Mouse (Mus musculus) forebrain, embryonic 11.5 days (tissue): Measurements from ENCODE around the gene Pld5. TPM values are rescaled to one million over a fixed set of nuclear protein-coding genes. Genes with fewer than 3 reads are reported as not detected.

Experiments used
- ATAC-seq: fragments of 200-750 bp; cut with Nextera tagmentation; replicated peaks from 2 replicates; pipeline ENCODE4 v1.8.0; 2017; ENCODE audit warnings: moderate TSS enrichment; ENCODE audit not compliant: low FRiP score
- DNase-seq: peaks from one replicate; pipeline ENCODE4 v3.0.0-alpha.2; 2017; ENCODE audit warnings: low spot score
- H3K27ac ChIP-seq: fragments of 300-500 bp; sonication (generic); 2 replicates; pipeline ENCODE4 v1.5.1; 2014; ENCODE audit warnings: low read depth, low read length
- H3K27me3 ChIP-seq: fragments of 300-500 bp; sonication (generic); 2 replicates; pipeline ENCODE4 v1.6.1; 2014; ENCODE audit warnings: mild to moderate bottlenecking, low read length, mixed read lengths; ENCODE audit not compliant: control insufficient read depth, insufficient read depth
- H3K36me3 ChIP-seq: fragments of 300-500 bp; sonication (generic); 2 replicates; pipeline ENCODE4 v1.6.1; 2014; ENCODE audit warnings: mild to moderate bottlenecking, low read length, moderate library complexity, mixed read lengths; ENCODE audit not compliant: control insufficient read depth, insufficient read depth
- H3K4me1 ChIP-seq: fragments of 300-500 bp; sonication (generic); replicated peaks from 2 replicates; pipeline ENCODE4 v1.6.1; 2014; ENCODE audit warnings: low read length, mixed read lengths; ENCODE audit not compliant: control insufficient read depth, insufficient read depth
- H3K4me2 ChIP-seq: fragments of 300-500 bp; sonication (generic); 2 replicates; pipeline ENCODE4 v1.6.1; 2014; ENCODE audit warnings: low read depth, mild to moderate bottlenecking, low read length, moderate library complexity, mixed read lengths; ENCODE audit not compliant: severe bottlenecking
- H3K4me3 ChIP-seq: fragments of 300-500 bp; sonication (generic); 2 replicates; pipeline ENCODE4 v1.5.1; 2014; ENCODE audit warnings: low read depth, low read length
- H3K9ac ChIP-seq: fragments of 300-500 bp; sonication (generic); 2 replicates; pipeline ENCODE4 v1.6.1; 2014; ENCODE audit warnings: low read length
- H3K9me3 ChIP-seq: fragments of 300-500 bp; sonication (generic); 2 replicates; pipeline ENCODE4 v1.6.1; 2016; ENCODE audit warnings: low read length, mixed read lengths; ENCODE audit not compliant: control insufficient read depth
- WGBS: fragments of 180-500 bp; shearing (Covaris S2); extraction: QIAGEN DNeasy Blood & Tissue Kit; methylation state at CpG from one replicate; pipeline ENCODE4 v1.1.7; 2014; 5-methylcytosine and 5-hydroxymethylcytosine counted together
- polyA plus RNA-seq: library from polyadenylated mRNA; unstranded; fragments of >200 nt; fragmentation: Nextera tagmentation; extraction: Ambion mirVana; gene quantifications from 2 replicates; pipeline ENCODE4 v1.2.1, GENCODE M21; 2014

Pld5 gene
- polyA plus RNA-seq, 1 experiment from 2014 or later = 1.1 TPM

DNA sequence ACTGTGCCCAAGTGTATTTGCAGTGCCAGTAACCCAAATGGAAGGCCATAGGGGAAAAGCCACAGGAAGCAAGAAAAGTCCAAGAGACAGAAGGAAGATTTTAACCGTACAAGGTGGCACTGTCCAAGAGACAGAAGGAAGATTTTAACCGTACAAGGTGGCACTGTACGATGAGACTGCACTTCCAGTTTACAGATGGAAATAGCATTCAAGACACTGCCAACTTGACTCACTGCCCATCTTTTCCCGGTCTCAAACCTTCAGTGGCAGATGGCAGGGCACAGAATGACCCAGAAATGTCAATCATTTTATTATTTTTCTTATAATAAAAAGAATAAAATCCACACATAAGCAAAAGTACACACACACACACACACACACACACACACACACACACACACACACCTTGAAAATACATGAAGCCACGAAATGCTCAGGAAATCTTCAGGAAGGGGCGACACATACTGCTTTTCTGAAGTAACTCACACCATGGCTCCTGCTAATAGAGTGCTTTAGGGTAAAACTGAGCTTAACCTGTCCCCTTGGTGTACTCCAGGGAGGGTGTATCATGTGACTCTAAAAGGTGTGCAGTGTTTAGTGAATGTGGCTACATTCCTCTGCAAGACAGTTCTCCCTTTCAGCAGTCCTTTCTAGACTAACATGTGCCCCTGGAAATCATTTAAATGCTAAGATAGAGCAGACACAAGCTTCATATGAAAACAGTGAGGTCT is 77.9 kb downstream of the Pld5 start:
- Histone ChIP-seq H3K4me1 (no peaks in the 10 kb centered on the region), H3K4me3 (no peak overlapping the region), H3K27ac (no peak overlapping the region), H3K4me2 (no peak overlapping the region), H3K9ac (no peak overlapping the region), H3K27me3 (no peaks in the 10 kb centered on the region), H3K9me3 (no peaks in the 10 kb centered on the region), H3K36me3 (no peaks in the 10 kb centered on the region)
- WGBS = 87% methylated on average over 6 of the region's 6 CpGs
- no peak for DNase-seq
- no peak for ATAC-seq

DNA sequence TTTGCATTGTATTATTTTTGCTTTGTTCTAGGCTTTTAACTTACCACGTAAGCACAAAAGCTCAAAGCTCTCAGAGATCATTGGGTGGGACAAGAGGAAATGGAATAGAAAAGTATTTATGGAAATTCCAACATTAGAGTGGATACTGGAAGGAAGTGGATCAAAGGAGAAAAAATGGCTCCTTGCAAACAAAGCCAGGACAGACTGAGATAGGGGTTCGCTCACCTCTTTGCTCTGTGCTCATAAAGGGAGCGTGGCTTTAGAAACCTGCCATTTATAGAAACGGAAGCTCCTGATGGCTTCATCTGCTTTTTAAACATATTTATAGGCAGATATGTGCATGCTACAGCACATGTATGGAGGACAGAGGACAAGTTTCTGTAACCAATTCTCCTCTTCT is 78.8 kb downstream of the Pld5 start:
- no peak for ATAC-seq
- H3K9ac ChIP-seq = no peak overlapping the region
- no peaks in the 10 kb centered on the region for H3K4me1 ChIP-seq
- 88% methylated on average over 4 of the region's 4 CpGs for WGBS
- H3K27me3 ChIP-seq = no peaks in the 10 kb centered on the region
- H3K36me3 ChIP-seq = no peaks in the 10 kb centered on the region
- DNase-seq = no peak
- no peak overlapping the region for H3K4me3 ChIP-seq
- no peaks in the 10 kb centered on the region for H3K9me3 ChIP-seq
- H3K4me2 ChIP-seq = no peak overlapping the region
- no peak overlapping the region for H3K27ac ChIP-seq

DNA sequence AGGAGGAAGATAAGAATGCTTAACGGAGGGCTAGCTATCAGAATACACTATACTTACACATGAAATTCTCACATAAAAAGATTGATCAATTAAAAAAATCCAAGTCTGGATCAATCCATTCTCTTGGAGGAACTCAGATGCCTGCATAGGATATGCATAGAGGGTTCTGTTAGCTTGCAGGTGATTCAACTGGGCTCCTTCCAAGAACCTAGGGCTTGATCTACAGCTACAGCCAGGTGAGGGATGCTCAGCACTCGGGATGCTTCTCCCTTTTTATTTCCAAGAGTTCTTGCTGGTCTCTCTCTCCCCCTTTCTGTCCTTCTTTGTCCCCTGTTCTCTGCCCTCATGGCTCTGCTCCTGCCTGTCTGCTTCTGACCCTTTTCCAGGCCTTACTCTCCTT is 80.4 kb downstream of the Pld5 start:
- H3K27me3 ChIP-seq = no peaks in the 10 kb centered on the region
- H3K4me2 ChIP-seq = no peak overlapping the region
- ATAC-seq = no peak
- H3K36me3 ChIP-seq = no peaks in the 10 kb centered on the region
- 80% methylated on average over 2 of the region's 2 CpGs for WGBS
- no peaks in the 10 kb centered on the region for H3K4me1 ChIP-seq
- no peak overlapping the region for H3K27ac ChIP-seq
- no peak overlapping the region for H3K4me3 ChIP-seq
- no peak overlapping the region for H3K9ac ChIP-seq
- no peaks in the 10 kb centered on the region for H3K9me3 ChIP-seq
- no peak for DNase-seq

DNA sequence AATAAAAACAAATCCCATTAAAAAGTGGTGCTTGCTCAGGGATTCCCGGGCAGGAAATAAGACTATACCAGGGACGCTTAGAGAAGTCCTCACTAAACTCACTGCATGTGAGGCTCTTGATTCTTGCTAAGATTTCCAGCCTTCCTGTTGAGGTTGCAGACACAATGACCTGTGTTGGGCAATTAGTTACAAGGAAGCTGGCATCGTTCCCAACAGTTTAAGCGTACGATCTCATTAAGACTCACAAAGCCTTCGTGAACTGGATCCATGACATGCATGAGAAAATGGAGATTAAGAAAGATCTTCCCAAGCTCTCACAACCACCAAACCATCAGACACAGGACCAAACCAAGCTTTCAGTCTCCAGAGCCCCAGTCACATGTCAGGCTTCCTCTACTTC is 91.1 kb downstream of the Pld5 start:
- H3K27ac ChIP-seq = no peak overlapping the region
- no peaks in the 10 kb centered on the region for H3K4me1 ChIP-seq
- H3K9me3 ChIP-seq = no peaks in the 10 kb centered on the region
- no peak for DNase-seq
- no peak overlapping the region for H3K4me3 ChIP-seq
- 74% methylated on average over 6 of the region's 6 CpGs for WGBS
- 0 out of 2 replicates have a peak, but pooled peaks have one; percentile 18 for ATAC-seq
- H3K9ac ChIP-seq = no peak overlapping the region
- H3K36me3 ChIP-seq = no peaks in the 10 kb centered on the region
- no peaks in the 10 kb centered on the region for H3K27me3 ChIP-seq
- H3K4me2 ChIP-seq = no peak overlapping the region

DNA sequence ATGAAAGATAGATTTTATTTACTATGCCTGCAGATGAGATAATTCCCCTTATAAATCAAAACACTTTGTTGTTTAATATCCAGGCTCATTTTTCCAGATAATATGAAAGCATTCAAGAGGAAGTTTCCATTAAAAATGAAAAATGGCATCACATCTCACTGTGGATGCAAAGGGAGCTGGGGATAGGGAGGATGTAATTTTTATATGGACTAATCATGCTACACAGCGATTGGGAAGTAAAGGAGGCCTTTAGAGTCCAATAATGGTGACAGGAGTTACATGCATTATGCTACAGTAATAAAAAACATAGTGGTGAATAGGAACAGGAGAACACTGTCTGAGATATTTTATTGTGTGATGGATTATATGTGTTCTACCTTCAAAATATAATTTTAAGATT is 100.1 kb downstream of the Pld5 start:
- ATAC-seq (no peak), DNase-seq (no peak)
- H3K4me2 ChIP-seq = no peak overlapping the region
- no peaks in the 10 kb centered on the region for H3K36me3 ChIP-seq
- H3K4me1 ChIP-seq = no peaks in the 10 kb centered on the region
- no peak overlapping the region for H3K4me3 ChIP-seq
- H3K27me3 ChIP-seq = no peaks in the 10 kb centered on the region
- 83% methylated on average over 1 of the region's 1 CpGs for WGBS
- H3K9ac ChIP-seq = no peak overlapping the region
- H3K9me3 ChIP-seq = no peaks in the 10 kb centered on the region
- H3K27ac ChIP-seq = no peak overlapping the region

DNA sequence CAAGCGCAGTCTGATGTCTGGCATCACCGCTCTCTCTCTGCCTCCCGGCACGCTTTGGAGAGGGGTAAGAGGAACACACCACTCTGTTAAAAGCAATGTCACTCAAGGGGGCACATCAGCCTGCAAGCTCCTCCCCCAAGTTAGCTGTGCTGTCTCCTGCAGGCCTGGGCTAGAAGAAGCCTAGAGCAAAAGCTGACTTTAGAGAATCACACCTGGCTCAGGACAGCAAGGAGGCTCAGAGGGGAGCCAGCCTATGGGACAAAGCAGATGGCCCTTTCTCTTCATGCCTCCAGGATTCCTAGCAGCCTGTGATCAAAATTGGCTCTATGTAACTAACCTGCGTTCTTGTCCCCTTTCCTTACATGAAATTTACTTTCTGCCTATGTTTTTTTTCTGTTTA is 107.3 kb downstream of the Pld5 start:
- Histone ChIP-seq H3K9ac (no peak overlapping the region), H3K9me3 (no peaks in the 10 kb centered on the region), H3K4me2 (no peak overlapping the region), H3K36me3 (no peaks in the 10 kb centered on the region), H3K4me1 (no peaks in the 10 kb centered on the region), H3K27ac (no peak overlapping the region), H3K4me3 (no peak overlapping the region), H3K27me3 (no peaks in the 10 kb centered on the region)
- DNase-seq (no peak), ATAC-seq (no peak)
- WGBS = 70% methylated on average over 5 of the region's 5 CpGs

DNA sequence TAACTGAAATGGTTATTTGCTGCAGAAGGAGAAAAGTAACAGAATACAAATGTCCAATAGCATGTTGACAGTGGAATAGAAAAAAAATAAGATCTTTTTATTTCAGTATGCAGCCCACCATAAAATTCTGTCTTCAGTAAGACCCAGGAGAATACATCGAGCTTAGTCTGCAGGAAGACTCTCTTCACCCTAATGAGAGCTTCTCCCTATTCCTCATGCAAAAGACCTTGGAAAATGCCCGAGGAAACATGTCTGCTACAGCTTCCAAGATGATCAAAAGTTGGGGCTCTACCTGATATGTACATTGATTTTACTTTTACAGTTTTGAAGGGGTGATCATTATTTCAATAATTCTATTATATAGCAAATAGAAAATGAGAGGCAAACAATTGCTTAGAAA is 108.0 kb downstream of the Pld5 start:
- no peak overlapping the region for H3K4me3 ChIP-seq
- 80% methylated on average over 2 of the region's 2 CpGs for WGBS
- no peak overlapping the region for H3K9ac ChIP-seq
- no peaks in the 10 kb centered on the region for H3K27me3 ChIP-seq
- no peak for ATAC-seq
- no peaks in the 10 kb centered on the region for H3K36me3 ChIP-seq
- no peaks in the 10 kb centered on the region for H3K9me3 ChIP-seq
- no peak overlapping the region for H3K4me2 ChIP-seq
- DNase-seq = no peak
- H3K27ac ChIP-seq = no peak overlapping the region
- H3K4me1 ChIP-seq = no peaks in the 10 kb centered on the region

DNA sequence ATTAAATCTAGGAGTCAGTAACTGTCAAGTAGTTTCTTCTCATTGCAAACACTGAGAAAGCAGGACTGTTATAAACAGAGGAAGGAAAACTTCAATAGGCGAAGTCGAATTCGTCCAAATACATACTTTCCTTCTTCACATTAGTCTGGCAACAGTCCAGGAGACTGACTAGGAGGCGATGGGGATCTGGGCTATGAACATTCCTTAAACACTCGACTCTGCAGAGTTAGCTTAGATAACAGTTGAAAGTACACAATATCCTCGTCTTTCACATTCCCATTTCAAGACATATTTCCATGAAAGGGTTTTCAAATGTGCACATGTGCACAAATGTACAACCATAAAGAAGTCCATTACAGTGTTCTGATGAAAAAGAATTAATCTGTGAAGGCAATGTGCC is 129.8 kb downstream of the Pld5 start:
- Histone ChIP-seq H3K27me3 (no peaks in the 10 kb centered on the region), H3K4me3 (no peak overlapping the region), H3K9me3 (no peaks in the 10 kb centered on the region; the same call in 1 of the 2 replicates), H3K27ac (no peak overlapping the region), H3K4me1 (no peaks in the 10 kb centered on the region), H3K9ac (no peak overlapping the region), H3K36me3 (no peaks in the 10 kb centered on the region), H3K4me2 (no peak overlapping the region)
- ATAC-seq (no peak), DNase-seq (no peak)
- 85% methylated on average over 6 of the region's 6 CpGs for WGBS

DNA sequence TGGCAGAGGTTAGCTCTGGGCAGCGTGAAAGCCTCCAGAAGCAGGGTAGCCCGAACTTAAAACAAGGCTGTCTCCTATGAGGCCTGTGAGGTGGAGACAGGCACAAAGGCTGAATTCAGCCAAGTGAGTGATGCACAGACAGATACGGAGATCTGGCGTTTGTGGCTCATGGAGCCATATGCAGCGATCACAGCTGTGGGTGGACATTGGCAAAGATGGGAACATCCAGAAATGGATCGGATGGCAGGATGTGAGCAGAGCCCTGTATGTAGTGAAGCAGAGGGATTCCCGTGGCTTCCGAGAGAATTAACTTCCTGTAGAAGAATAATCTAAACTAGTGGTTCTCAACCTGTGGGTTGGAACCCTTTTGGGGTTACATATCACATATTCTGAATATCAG is 140.7 kb downstream of the Pld5 start:
- no peaks in the 10 kb centered on the region for H3K9me3 ChIP-seq
- H3K4me1 ChIP-seq = no peaks in the 10 kb centered on the region
- DNase-seq = no peak
- 92% methylated on average over 8 of the region's 8 CpGs for WGBS
- H3K4me2 ChIP-seq = no peak overlapping the region
- H3K4me3 ChIP-seq = no peak overlapping the region
- H3K36me3 ChIP-seq = no peaks in the 10 kb centered on the region
- no peak overlapping the region for H3K9ac ChIP-seq
- H3K27me3 ChIP-seq = no peaks in the 10 kb centered on the region
- no peak for ATAC-seq
- H3K27ac ChIP-seq = no peak overlapping the region
